Mouse (Mus musculus) midbrain, embryonic 16.5 days (tissue): ENCODE data around the gene Bves. TPM values are rescaled to one million over a fixed set of nuclear protein-coding genes. Genes with fewer than 3 reads are reported as not detected.

Source experiments
- ATAC-seq: fragments of 200-750 bp; cut with Nextera tagmentation; 2 replicates; pipeline ENCODE4 v1.8.0; 2017; ENCODE audit warnings: moderate TSS enrichment
- H3K27ac ChIP-seq: fragments of 300-500 bp; sonication (generic); 2 replicates; pipeline ENCODE4 v1.5.1; 2014; ENCODE audit warnings: mild to moderate bottlenecking, low read length, mixed read lengths
- H3K27me3 ChIP-seq: fragments of 300-500 bp; sonication (generic); 2 replicates; pipeline ENCODE4 v1.6.1; 2014; ENCODE audit warnings: low read depth, low read length, mixed read lengths; ENCODE audit not compliant: control insufficient read depth, insufficient read depth
- H3K36me3 ChIP-seq: fragments of 300-500 bp; sonication (generic); 2 replicates; pipeline ENCODE4 v1.6.1; 2014; ENCODE audit warnings: mild to moderate bottlenecking, low read length, moderate library complexity, mixed read lengths; ENCODE audit not compliant: control insufficient read depth, insufficient read depth
- H3K4me1 ChIP-seq: fragments of 300-500 bp; sonication (generic); 2 replicates; pipeline ENCODE4 v1.6.1; 2014; ENCODE audit warnings: mild to moderate bottlenecking, low read length, mixed read lengths; ENCODE audit not compliant: control insufficient read depth, insufficient read depth
- H3K4me2 ChIP-seq: fragments of 300-500 bp; sonication (generic); 2 replicates; pipeline ENCODE4 v1.6.1; 2014; ENCODE audit warnings: mild to moderate bottlenecking, low read length, mixed read lengths
- H3K4me3 ChIP-seq: fragments of 300-500 bp; sonication (generic); 2 replicates; pipeline ENCODE4 v1.5.1; 2014; ENCODE audit warnings: low read depth, mild to moderate bottlenecking, low read length, moderate library complexity, mixed read lengths
- H3K9ac ChIP-seq: fragments of 300-500 bp; sonication (generic); 2 replicates; pipeline ENCODE4 v1.6.1; 2014; ENCODE audit warnings: low read depth, low read length, mixed read lengths
- H3K9me3 ChIP-seq: fragments of 300-500 bp; sonication (generic); replicated peaks from 2 replicates; pipeline ENCODE4 v1.6.1; 2014; ENCODE audit warnings: mild to moderate bottlenecking, low read length, mixed read lengths; ENCODE audit not compliant: control insufficient read depth, poor library complexity, severe bottlenecking
- WGBS: fragments of 180-500 bp; shearing (Covaris S2); extraction: QIAGEN DNeasy Blood & Tissue Kit; methylation state at CpG from one replicate; pipeline ENCODE4 v1.1.7; 2014; 5-methylcytosine and 5-hydroxymethylcytosine counted together
- polyA plus RNA-seq: library from polyadenylated mRNA; unstranded; fragments of >200 nt; fragmentation: Nextera tagmentation; extraction: Ambion mirVana; gene quantifications from 2 replicates; pipeline ENCODE4 v1.2.1, GENCODE M21; 2015

The Bves gene
- polyA plus RNA-seq, 1 experiment from 2014 or later: 1.7 TPM

- no peak overlapping the region for H3K9ac ChIP-seq
- WGBS: 28% methylated on average over 5 of the region's 5 CpGs
- H3K36me3 ChIP-seq: no peaks in the 10 kb centered on the region
- no peak for ATAC-seq
- H3K27ac ChIP-seq: no peak overlapping the region
- no peak overlapping the region for H3K4me2 ChIP-seq
- no peak overlapping the region for H3K4me3 ChIP-seq
- no peaks in the 10 kb centered on the region for H3K9me3 ChIP-seq
- peaks cover 2% of the 10 kb centered on the region; the same call in 1 of the 2 replicates for H3K4me1 ChIP-seq
- H3K27me3 ChIP-seq: no peaks in the 10 kb centered on the region
Observed at GRCm38 (mm10) chr10:45412144-45412543, 76.6 kb downstream of the Bves start.

Other genes starting within 250 kb of the Bves start
- gene Popdc3, start 157.7 kb upstream of the Bves start, polyA plus RNA-seq: 1.6 and 2.2 TPM in 2 replicates
- 7.0 and 9.6 TPM in 2 replicates for gene Lin28b, start 150.6 kb downstream of the Bves start, polyA plus RNA-seq
- gene Hace1, start 242.1 kb downstream of the Bves start, polyA plus RNA-seq: 16.7 TPM in 2 replicates